Mouse (Mus musculus): ENCODE measurements around the gene Gpr146. TPM values are rescaled to one million over a fixed set of nuclear protein-coding genes. Genes with fewer than 3 reads are reported as not detected.
A peak's percentile ranks its signal among the peaks of the same experiment; 100 is the strongest.

Gene Gpr146
- polyA plus RNA-seq, 1 experiment from 2014 or later: 1.5 TPM

DNA sequence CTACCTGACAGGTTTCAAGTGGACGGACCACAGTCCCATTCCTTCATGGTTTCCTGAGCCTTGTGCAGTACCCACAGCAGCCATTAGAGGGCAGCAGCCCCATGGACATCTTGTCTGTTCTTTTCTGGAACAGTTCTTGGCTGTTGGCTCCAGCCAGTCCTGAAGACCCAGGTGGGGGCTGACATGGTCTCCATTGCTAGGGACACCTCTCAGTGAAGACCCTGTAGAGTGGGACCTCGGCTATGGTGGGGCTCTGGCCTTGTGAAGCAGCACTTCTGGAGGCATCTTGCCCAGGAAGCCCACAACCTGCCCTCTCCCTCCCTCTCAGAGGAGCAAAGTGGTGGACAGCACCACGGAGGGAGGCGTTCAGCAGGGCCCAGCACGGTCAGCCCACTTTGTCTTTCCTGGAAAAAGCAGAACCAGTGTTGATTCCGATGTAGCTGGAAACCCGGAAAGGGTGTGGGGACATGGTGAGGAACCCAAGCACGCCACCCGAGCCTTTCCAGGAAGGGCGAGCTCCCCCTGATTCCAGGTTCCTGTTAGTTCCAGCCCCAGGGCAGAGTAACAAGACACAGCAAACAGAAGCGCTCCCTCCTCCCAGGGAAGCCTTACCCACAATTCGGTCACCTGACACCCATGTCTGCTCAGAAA is 13.1 kb upstream of the Gpr146 start:
- no peak overlapping the region for H3K27ac ChIP-seq (replicated peaks)
- ATAC-seq (replicated peaks): peak; percentile 71; the same call in 1 of the 2 replicates
- peaks cover 12% of the 10 kb centered on the region for H3K4me1 ChIP-seq
- no peak overlapping the region for H3K4me2 ChIP-seq (replicated peaks)
- WGBS: 36% methylated on average over 12 of the region's 12 CpGs
- H3K9ac ChIP-seq (replicated peaks): no peak overlapping the region
- H3K27me3 ChIP-seq: no peaks in the 10 kb centered on the region
- no peak overlapping the region for H3K4me3 ChIP-seq
- no peaks in the 10 kb centered on the region for H3K9me3 ChIP-seq
- no peaks in the 10 kb centered on the region for H3K36me3 ChIP-seq

DNA sequence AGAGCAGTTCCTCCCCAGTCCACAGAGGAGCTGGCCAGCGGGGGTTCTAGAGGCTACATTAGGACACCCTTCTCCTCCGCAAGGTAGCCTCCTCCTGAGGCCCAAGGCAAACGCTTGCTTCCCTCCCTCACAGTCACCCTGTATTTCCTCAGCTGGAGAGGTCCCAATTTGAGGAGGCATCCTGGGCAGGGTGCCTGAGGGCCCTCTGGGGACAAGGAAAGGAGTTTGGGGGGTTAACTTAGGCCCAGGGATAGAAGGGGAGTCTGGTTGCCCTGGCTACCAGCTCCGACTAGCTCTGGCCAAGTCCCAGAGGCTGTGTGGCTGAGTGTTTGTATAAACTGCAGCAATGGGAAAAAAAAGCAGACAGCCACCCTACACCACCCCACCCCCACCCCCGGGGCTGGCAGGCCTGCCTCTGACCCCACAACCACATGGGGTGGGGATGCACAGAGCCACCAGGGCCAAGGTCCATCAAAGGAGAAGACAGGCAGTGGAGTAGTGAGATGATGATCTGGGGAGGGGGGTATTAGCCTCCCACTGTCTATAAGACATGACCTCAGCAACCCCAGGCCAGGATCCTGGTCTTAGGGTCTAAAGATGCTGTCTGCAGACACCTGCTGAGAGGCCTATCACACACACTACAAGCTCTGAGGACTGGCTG is 12.5 kb upstream of the Gpr146 start:
- H3K4me1 ChIP-seq: peaks cover 12% of the 10 kb centered on the region
- no peak overlapping the region for H3K9ac ChIP-seq (replicated peaks)
- H3K4me2 ChIP-seq (replicated peaks): no peak overlapping the region
- no peak overlapping the region for H3K27ac ChIP-seq (replicated peaks)
- H3K27me3 ChIP-seq: no peaks in the 10 kb centered on the region
- H3K4me3 ChIP-seq: no peak overlapping the region
- 33% methylated on average over 5 of the region's 5 CpGs for WGBS
- H3K9me3 ChIP-seq: no peaks in the 10 kb centered on the region
- peak; percentile 32; the same call in 1 of the 2 replicates for ATAC-seq (replicated peaks)
- no peaks in the 10 kb centered on the region for H3K36me3 ChIP-seq

DNA sequence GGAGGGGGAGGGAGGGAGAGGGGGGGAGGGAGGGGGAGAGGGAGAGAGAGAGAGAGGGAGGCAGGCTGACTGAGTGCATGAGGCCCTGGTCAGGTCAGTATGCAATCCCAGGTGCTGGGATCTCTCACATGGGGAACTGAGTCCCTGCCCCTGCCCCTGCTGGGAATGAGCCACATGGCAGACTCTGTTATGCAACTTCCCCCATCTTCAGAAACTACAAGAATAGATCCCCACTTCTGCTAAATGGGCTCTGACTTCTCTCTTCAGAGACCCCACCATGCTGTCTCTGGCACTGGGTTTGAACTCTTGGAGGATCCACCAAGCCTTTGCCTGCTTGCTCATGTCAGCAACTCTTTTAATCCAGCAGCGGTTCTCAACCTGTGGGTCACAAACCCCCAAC is 11.7 kb upstream of the Gpr146 start:
- Histone ChIP-seq H3K4me2 (replicated peaks) (no peak overlapping the region), H3K9me3 (no peaks in the 10 kb centered on the region), H3K4me3 (no peak overlapping the region), H3K27me3 (no peaks in the 10 kb centered on the region), H3K9ac (replicated peaks) (no peak overlapping the region), H3K4me1 (peaks cover 13% of the 10 kb centered on the region), H3K27ac (replicated peaks) (no peak overlapping the region), H3K36me3 (no peaks in the 10 kb centered on the region)
- no peak for ATAC-seq (replicated peaks)
- 86% methylated on average over 1 of the region's 1 CpGs for WGBS

DNA sequence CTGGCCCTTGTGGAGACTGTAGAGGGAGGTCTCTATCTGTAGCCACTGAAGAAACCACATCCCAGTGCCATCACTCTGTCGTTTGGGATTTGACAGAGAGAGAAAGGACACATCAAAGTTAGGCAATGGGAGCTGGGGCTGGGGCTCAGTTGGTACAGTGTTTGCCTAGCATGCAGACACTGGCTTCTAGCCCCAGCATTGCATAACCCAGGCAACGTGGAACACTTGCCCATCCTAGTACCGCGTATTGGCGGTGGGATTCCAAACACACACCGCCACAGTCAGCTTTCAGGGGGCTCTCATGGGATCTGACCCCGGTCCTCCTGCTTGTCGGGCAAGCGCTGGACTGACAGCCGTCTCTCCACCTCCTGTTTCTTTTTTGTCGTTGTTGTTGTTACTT is 11.0 kb upstream of the Gpr146 start:
- Histone ChIP-seq H3K9ac (replicated peaks) (no peak overlapping the region), H3K36me3 (no peaks in the 10 kb centered on the region), H3K27me3 (no peaks in the 10 kb centered on the region), H3K4me1 (peaks cover 19% of the 10 kb centered on the region), H3K9me3 (no peaks in the 10 kb centered on the region), H3K4me3 (no peak overlapping the region), H3K27ac (replicated peaks) (no peak overlapping the region), H3K4me2 (replicated peaks) (no peak overlapping the region)
- 78% methylated on average over 11 of the region's 11 CpGs for WGBS
- no peak for ATAC-seq (replicated peaks)

DNA sequence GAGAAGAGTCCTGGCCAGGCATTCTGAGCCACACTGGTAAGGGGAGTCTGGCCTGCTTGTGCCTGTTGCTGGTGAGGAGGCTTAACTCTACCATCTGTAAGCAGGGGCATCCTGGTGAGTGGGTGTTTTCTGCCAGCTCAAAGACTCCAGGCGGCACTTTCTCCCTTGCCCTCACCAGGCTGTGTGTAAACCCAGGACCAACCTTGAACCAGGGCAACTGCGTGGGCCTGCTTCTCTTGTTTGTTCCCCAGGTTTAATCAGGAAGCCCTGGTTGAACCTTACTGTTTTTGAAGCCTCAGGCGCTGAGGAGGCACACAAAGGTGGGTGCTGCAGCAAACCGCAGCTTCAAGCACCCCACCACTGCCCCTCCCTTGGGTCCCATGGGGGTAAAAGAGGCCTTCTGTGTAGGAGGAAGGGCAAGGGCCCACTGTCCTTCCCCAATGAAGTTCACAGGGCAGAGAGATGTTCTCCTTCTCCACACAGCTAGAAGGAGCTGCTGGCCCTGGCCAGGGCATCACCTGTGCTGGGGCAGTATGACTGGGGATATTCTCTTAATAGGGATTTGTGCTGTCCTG is 9.5 kb upstream of the Gpr146 start:
- no peak for ATAC-seq (replicated peaks)
- H3K27me3 ChIP-seq: no peaks in the 10 kb centered on the region
- H3K4me3 ChIP-seq: no peak overlapping the region
- H3K4me1 ChIP-seq: peaks cover 30% of the 10 kb centered on the region
- no peaks in the 10 kb centered on the region for H3K36me3 ChIP-seq
- no peaks in the 10 kb centered on the region for H3K9me3 ChIP-seq
- H3K9ac ChIP-seq (replicated peaks): no peak overlapping the region
- no peak overlapping the region for H3K27ac ChIP-seq (replicated peaks)
- 90% methylated on average over 4 of the region's 4 CpGs for WGBS
- no peak overlapping the region for H3K4me2 ChIP-seq (replicated peaks)

DNA sequence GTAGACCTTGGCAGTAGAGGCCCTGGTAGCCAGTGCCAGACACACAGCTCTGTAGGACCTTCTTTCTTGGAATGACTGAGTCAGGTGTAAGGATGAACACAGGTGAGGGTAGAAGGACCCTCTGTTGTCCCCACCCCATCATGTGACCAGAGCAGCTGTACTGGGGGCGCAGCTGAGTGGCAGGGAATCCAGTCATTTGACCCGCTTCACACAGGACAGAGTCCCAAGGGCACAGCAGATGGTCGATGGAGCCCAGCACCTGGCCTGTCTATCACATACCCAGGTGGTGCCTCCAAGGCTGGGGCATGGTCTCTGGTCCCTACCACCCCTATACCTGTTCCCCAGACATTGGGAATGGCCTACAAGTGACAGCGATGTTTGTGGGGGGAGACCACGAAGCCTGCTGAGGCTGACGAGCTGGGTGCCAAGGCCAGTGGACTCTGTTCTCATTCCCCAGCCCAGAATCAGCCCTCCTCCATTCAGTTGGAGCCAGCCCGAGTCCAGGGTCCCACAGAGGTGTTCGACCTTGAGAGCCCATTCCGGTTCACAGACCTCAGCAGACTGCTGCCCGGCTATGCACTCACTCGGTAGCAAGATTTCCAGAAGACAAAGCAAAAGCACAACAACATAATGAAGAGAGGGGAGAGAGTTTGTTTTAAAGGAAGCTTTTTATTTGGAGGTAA is 8.7 kb upstream of the Gpr146 start:
- Histone ChIP-seq H3K9ac (replicated peaks) (no peak overlapping the region), H3K27ac (replicated peaks) (no peak overlapping the region), H3K9me3 (no peaks in the 10 kb centered on the region), H3K4me2 (replicated peaks) (no peak overlapping the region), H3K4me3 (no peak overlapping the region), H3K36me3 (no peaks in the 10 kb centered on the region), H3K27me3 (no peaks in the 10 kb centered on the region), H3K4me1 (peaks cover 30% of the 10 kb centered on the region)
- no peak for ATAC-seq (replicated peaks)
- 80% methylated on average over 11 of the region's 11 CpGs for WGBS

DNA sequence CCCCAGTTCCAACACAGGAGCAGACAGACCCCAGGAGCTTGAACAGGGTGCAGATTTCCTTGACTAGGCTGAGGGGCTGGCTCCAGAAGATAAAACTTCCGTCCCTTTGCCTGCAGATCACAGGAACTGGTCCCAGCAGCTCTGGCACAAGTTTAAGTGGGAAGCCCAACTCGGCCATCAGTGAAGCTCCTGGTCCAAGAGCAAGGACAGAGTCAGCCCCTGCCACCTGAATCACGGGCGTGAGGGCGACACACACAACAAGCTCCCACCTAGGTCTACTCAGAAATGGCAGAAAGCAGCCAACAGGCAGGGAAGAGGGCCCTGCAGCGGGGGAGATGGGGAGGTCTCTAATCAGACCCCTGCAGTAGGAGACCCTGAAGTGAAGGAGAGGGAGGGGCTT is 7.2 kb upstream of the Gpr146 start:
- H3K9me3 ChIP-seq: no peaks in the 10 kb centered on the region
- no peak overlapping the region for H3K4me2 ChIP-seq (replicated peaks)
- peaks cover 18% of the 10 kb centered on the region for H3K4me1 ChIP-seq
- H3K9ac ChIP-seq (replicated peaks): no peak overlapping the region
- ATAC-seq (replicated peaks): no peak
- no peak overlapping the region for H3K4me3 ChIP-seq
- 92% methylated on average over 6 of the region's 6 CpGs for WGBS
- H3K27me3 ChIP-seq: no peaks in the 10 kb centered on the region
- H3K36me3 ChIP-seq: no peaks in the 10 kb centered on the region
- H3K27ac ChIP-seq (replicated peaks): no peak overlapping the region

DNA sequence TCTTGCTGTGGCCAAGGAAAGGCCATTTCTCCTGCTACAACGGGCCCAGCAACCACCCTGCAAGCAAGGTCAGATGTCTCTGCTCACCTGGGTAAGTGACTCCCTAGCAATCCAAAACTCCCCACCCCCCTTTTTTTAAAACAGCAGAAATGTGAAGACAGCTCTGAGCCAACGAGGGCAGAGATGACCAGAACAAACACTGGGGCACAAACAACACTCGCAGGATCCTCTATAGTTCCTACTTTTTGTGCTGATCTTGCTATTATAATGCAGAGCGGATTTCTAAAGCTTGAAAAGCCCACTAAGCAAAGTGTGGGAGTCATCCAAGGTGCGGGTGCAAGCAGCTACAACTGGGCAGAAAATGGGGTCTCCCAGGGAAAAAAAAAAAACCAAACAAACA is 6.4 kb upstream of the Gpr146 start:
- H3K9me3 ChIP-seq: no peaks in the 10 kb centered on the region
- no peaks in the 10 kb centered on the region for H3K27me3 ChIP-seq
- peak overlapping the region; percentile 79 for H3K4me2 ChIP-seq (replicated peaks)
- 60% methylated on average over 5 of the region's 5 CpGs for WGBS
- no peak for ATAC-seq (replicated peaks)
- peak overlapping the region; percentile 65; the same call in 1 of the 2 replicates for H3K4me3 ChIP-seq
- H3K4me1 ChIP-seq: peaks cover 18% of the 10 kb centered on the region
- no peak overlapping the region for H3K9ac ChIP-seq (replicated peaks)
- H3K36me3 ChIP-seq: no peaks in the 10 kb centered on the region
- H3K27ac ChIP-seq (replicated peaks): no peak overlapping the region

DNA sequence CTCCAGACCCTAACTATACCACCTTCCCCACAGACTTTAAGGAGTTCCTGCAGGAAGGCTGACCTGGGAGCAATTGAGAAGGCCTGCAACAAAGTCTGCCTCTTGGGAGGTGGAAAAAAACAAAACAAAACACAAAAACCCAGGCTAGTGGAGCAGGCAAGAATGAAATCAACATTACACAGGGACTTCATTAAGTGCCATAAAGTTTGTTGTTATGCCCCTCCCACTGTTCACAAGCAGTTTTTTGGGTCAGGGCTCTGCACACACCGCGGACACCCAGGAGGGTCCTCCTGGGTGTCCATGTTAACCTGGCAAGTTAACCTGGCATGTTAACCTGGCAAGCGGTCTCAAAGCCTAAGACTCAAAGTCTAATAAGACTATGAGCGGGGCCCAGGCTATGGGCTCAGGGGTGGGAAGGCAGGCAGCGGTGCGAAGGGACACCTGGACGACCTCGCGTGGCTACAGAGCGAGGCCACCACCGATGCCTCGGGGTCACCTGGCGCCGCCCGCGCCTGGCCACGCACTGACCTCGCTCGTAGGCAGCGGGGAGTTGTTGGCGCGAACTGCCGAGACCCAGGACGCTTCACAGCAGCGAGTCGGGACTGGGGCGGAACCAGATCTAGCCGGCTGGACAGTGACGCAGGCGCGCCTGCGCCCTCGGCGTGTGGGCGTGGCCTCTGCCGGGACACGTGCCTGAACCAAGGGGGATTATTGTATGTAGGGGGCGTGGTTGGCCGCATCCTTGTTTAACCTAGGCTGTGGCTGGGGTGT is 5.7 kb upstream of the Gpr146 start:
- peak overlapping the region; percentile 65 for H3K4me3 ChIP-seq
- peak; percentile 91 for ATAC-seq (replicated peaks)

DNA sequence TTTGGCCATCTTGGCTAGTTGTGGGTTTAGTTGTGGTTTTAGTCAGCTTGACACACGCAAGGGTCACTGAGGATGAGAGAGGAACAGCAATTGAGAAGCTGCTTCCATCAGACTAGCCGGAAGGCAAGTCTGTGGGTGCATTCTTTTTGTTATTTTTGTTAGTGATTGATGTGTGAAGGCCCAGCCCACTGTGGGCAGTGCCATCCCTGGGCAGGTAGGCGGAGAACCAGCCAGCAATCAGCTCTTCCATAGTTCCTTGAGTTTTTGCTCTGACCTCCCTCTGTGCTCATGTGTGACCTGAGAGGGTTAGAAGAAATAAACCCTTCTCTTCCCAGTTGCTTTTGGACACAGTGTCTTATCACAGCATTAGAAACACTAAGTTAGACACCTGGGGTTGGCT is 4.4 kb upstream of the Gpr146 start:
- no peak overlapping the region for H3K9ac ChIP-seq (replicated peaks)

More for the DNA sequence above, 5.7 kb upstream of the Gpr146 start:
- Histone ChIP-seq H3K27ac (replicated peaks) (peak overlapping the region; percentile 74), H3K4me2 (replicated peaks) (peak overlapping the region; percentile 79), H3K9me3 (no peaks in the 10 kb centered on the region), H3K36me3 (no peaks in the 10 kb centered on the region), H3K4me1 (peaks cover 18% of the 10 kb centered on the region), H3K27me3 (no peaks in the 10 kb centered on the region), H3K9ac (replicated peaks) (peak overlapping the region; percentile 89)
- WGBS: 2% methylated on average over 39 of the region's 39 CpGs

DNA sequence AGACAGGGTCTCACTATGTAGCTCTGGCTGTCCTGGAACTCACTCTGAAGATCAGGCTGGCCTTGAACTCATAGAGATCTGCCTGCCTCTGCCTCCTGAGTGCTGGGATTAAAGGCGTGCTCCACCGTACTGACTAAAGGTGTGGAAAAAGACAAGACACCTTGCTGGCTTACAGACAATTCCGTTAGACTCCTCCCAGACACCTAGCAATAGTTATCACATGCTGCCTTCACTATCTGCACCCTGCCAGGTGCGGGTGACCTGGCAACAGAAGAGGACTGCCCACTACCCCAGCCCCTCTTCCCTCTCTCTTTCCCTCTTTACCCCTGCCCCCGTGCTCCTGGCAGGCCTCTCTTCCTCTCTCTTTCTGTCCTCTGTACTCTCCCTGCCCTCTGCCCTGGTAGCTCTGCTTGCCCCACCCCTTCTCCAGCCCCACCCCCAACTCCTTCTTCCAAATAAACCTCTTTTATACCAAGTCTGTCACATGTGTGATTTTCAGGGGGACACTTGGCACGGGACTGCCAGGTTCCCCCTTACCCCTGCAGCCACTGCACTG is 3.5 kb upstream of the Gpr146 start:
- Histone ChIP-seq H3K4me1 (peaks cover 19% of the 10 kb centered on the region), H3K27ac (replicated peaks) (no peak overlapping the region), H3K27me3 (no peaks in the 10 kb centered on the region), H3K4me3 (no peak overlapping the region), H3K9ac (replicated peaks) (no peak overlapping the region), H3K4me2 (replicated peaks) (no peak overlapping the region), H3K36me3 (no peaks in the 10 kb centered on the region), H3K9me3 (no peaks in the 10 kb centered on the region)
- 83% methylated on average over 6 of the region's 6 CpGs for WGBS
- no peak for ATAC-seq (replicated peaks)

More for the DNA sequence above, 4.4 kb upstream of the Gpr146 start:
- H3K4me1 ChIP-seq: peaks cover 18% of the 10 kb centered on the region
- H3K9me3 ChIP-seq: no peaks in the 10 kb centered on the region
- no peak for ATAC-seq (replicated peaks)
- no peak overlapping the region for H3K27ac ChIP-seq (replicated peaks)
- H3K4me3 ChIP-seq: no peak overlapping the region
- H3K4me2 ChIP-seq (replicated peaks): no peak overlapping the region
- no peaks in the 10 kb centered on the region for H3K27me3 ChIP-seq
- WGBS: 82% methylated on average over 3 of the region's 3 CpGs
- no peaks in the 10 kb centered on the region for H3K36me3 ChIP-seq

Measured in forebrain, embryonic 15.5 days (tissue).